Mouse (Mus musculus) spleen, adult 18-20 months (tissue): Measurements from ENCODE around the gene Klf4.

Experiments
- DNase-seq, 2 experiments: peaks; one replicate each; pipeline ENCODE4 v3.0.0; 2022; ENCODE audit warnings: mixed read lengths in 2 of 2

Klf4 gene

GRCm38 (mm10) chr4:55532407-55533195 is at the start of gene Klf4:
Gene Klf4 (minus strand): TSS chr4:55532466.
- peak; percentile 89 to 90 for DNase-seq

- DNase-seq: no peak
Measured at GRCm38 (mm10) chr4:55571432-55571831, 39.2 kb upstream of the Klf4 start.

GRCm38 (mm10) chr4:55567986-55568385 is 35.7 kb upstream of the Klf4 start:
- no peak for DNase-seq

- no peak for DNase-seq
Measured at GRCm38 (mm10) chr4:55567575-55567974, 35.3 kb upstream of the Klf4 start.

GRCm38 (mm10) chr4:55564317-55564716 is 32.1 kb upstream of the Klf4 start:
- no peak for DNase-seq

- no peak for DNase-seq
Measured at GRCm38 (mm10) chr4:55563050-55563449, 30.8 kb upstream of the Klf4 start.

GRCm38 (mm10) chr4:55562062-55562461 is 29.8 kb upstream of the Klf4 start:
- no peak for DNase-seq

- DNase-seq: no peak
Measured at GRCm38 (mm10) chr4:55546869-55547268, 14.6 kb upstream of the Klf4 start.

- no peak for DNase-seq
Measured at GRCm38 (mm10) chr4:55542753-55543152, 10.5 kb upstream of the Klf4 start.

GRCm38 (mm10) chr4:55541654-55542053 is 9.4 kb upstream of the Klf4 start:
- no peak for DNase-seq

GRCm38 (mm10) chr4:55541221-55541620 is 9.0 kb upstream of the Klf4 start:
- DNase-seq: no peak

- DNase-seq: no peak
Measured at GRCm38 (mm10) chr4:55535012-55535411, 2.7 kb upstream of the Klf4 start.

GRCm38 (mm10) chr4:55534510-55534909 is 2.2 kb upstream of the Klf4 start:
- DNase-seq: no peak

GRCm38 (mm10) chr4:55533803-55534254 is 1.6 kb upstream of the Klf4 start:
- DNase-seq: peak in 1 of 2 experiments; percentile 6

GRCm38 (mm10) chr4:55533196-55533802 is 1.0 kb upstream of the Klf4 start:
- no peak for DNase-seq

- no peak for DNase-seq
Measured at GRCm38 (mm10) chr4:55531856-55532406, 335 bp downstream of the Klf4 start.

GRCm38 (mm10) chr4:55531096-55531855 is 990 bp downstream of the Klf4 start:
- DNase-seq: peak; percentile 30 to 52

GRCm38 (mm10) chr4:55530731-55531095 is 1.6 kb downstream of the Klf4 start:
- no peak for DNase-seq

- DNase-seq: peak; percentile 68 to 77
Measured at GRCm38 (mm10) chr4:55530236-55530635, 2.0 kb downstream of the Klf4 start.

GRCm38 (mm10) chr4:55528404-55528803 is 3.9 kb downstream of the Klf4 start:
- no peak for DNase-seq

- no peak for DNase-seq
Measured at GRCm38 (mm10) chr4:55527931-55528330, 4.3 kb downstream of the Klf4 start.

GRCm38 (mm10) chr4:55526247-55527115 is 5.8 kb downstream of the Klf4 start:
- DNase-seq: no peak
